Mouse (Mus musculus): ENCODE results near the gene Kcp.

GRCm38 (mm10) chr6:29463388-29463787 is 44.4 kb downstream of the Kcp start:
- TF ChIP-seq POLR2A (IDR thresholded peaks at IDR 0.05; ENCODE audit: low read depth, low read length) = no peak
- TF ChIP-seq CTCF (IDR thresholded peaks at IDR 0.05; ENCODE audit: extremely low read depth, insufficient read depth, insufficient read length, insufficient replicate concordance) = no peak
